Mouse (Mus musculus) right cerebral cortex, adult 2 months (tissue): ENCODE data around the gene 2700097O09Rik.
"Not testable (repeated sequence)": the region's sequence is repeated elsewhere in the genome, so short reads cannot be mapped to it uniquely, and the experiment has no call there.

Experiments
- DNase-seq, 2 experiments: peaks; one replicate each; pipeline ENCODE4 v3.0.0; 2021 to 2022; ENCODE audit warnings: low spot score in 2 of 2

The 2700097O09Rik gene

GRCm38 (mm10) chr12:55079726-55080600 lies at the start of gene 2700097O09Rik, which contains the start of gene Srp54a:
Gene 2700097O09Rik (minus strand): TSS chr12:55080110.
Gene Srp54a (plus strand): TSS chr12:55080262.
- DNase-seq = peak; percentile 94

DNA sequence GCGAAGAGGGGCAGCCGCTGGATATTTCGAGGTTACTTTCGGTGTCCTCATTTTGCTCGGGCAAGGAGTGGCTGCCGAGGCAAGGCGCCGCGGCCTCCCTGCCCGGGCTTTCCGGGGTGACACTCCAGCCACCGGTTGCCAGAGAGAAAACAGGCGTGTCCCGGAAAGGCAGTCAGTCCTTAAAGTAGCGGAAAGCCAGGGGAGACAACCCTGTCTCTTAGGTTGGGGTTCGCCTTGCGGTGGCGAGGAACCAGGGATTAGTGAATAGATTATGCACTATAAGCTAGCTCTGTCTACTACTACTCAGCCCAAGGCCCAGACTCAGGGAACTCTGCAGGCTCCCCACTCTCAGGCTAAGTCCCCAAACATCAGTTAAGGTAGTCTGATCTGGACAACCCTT lies 44.8 kb upstream of the 2700097O09Rik start:
- DNase-seq = not testable (repeated sequence)

GRCm38 (mm10) chr12:55124242-55124641 lies 44.3 kb upstream of the 2700097O09Rik start, which contains the start of gene Fam177a:
Gene Fam177a (plus strand): TSS chr12:55124469.
- not testable (repeated sequence) for DNase-seq

- DNase-seq = not testable (repeated sequence)
Observed at GRCm38 (mm10) chr12:55112616-55113015, 32.7 kb upstream of the 2700097O09Rik start.

GRCm38 (mm10) chr12:55092127-55092526 lies 12.2 kb upstream of the 2700097O09Rik start:
- DNase-seq = not testable (repeated sequence)

GRCm38 (mm10) chr12:55080601-55080942 lies 662 bp upstream of the 2700097O09Rik start:
- DNase-seq = not testable (repeated sequence)

DNA sequence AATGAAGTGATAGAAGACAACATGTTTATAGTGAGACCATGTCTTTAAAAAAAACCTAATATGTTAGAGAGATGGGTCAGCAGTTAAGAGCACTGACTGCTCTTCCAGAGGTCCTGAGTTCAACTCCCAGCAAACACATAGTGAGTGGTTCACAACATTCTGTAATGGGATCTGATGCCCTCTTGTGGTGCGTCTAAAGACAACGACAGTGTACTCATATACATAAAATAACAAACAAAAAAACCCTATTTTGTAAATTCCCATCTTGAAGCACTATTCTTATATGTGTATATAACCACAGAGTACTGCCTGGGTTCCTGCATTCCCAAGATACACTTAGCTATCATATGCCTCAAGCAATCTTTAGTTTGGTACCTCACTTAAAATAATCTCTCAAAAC lies 1.2 kb downstream of the 2700097O09Rik start:
- not testable (repeated sequence) for DNase-seq

DNA sequence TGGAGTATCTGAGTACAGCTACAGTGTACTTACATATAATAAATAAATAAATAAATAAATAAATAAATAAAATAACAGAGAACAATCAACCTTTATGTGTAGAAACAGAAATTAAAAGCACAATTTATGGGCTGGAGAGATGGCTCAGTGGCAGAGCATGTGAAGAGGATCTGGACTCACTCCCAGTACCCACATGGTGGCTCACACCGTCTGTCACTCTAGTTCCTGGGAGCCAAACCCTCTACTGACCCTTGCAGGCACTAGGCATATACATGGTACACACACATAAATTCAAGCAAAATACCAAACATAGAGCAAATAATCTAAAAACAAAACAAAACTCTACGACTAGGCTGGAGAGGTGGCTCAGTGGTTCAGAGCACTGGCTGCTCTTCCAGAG lies 4.6 kb downstream of the 2700097O09Rik start:
- DNase-seq = no peak

GRCm38 (mm10) chr12:55073686-55074085 lies 6.2 kb downstream of the 2700097O09Rik start:
- no peak for DNase-seq

- DNase-seq = no peak
Observed at GRCm38 (mm10) chr12:55072495-55072894, 7.4 kb downstream of the 2700097O09Rik start.

GRCm38 (mm10) chr12:55062141-55062540 lies 17.8 kb downstream of the 2700097O09Rik start:
- DNase-seq = no peak

DNA sequence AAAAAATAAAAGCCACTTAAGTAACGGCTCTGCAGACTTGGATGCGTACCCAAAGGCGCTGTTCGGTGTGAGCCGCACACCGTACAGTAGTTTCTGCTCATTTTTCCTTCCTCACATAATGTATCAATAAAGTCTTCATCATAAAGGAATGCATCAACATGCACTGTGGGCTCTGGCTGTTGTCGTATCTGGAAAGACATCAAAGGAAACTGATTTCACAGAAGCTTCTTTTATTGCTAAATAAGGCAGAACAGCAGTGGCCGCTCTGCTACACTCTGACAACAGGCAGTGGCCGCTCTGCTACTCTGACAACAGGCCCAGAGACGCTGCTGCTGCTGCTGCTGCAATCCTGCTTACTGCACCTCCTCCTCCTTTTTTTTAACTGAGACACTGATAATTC lies 18.9 kb downstream of the 2700097O09Rik start:
- no peak for DNase-seq

DNA sequence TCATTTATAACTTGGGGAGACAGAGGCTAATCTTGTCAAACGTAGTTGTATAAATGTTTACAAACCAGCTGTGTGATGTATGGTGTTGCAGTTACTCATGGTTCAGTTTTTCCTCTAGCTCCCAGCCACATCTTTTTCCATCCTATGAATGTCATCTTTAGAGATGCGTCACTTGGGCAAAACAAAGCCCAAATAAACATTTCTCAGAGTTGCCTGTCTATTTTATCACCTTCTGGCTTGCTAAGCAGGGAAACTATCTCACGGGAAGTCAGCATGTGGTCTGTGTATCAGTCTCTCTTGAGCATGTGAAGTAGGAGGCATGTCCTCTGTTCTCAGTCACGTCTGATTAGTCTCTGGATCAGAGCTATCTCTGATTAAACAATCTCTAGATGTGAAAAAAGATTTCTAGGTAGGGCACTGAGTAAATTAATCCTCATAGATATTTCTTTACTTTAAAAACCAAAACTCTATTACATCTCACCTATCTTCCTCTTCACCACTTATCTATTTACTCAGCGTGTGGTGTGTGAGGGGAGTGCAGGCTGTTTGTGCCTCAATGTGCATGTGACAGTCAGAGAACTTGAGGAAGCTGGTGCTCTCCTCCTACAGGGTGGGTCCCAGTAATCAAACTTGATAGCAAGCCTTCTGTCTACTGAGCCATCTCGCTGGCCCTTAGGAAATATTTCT lies 19.6 kb downstream of the 2700097O09Rik start:
- DNase-seq = no peak

- DNase-seq = no peak
Observed at GRCm38 (mm10) chr12:55059812-55060211, 20.1 kb downstream of the 2700097O09Rik start.

DNA sequence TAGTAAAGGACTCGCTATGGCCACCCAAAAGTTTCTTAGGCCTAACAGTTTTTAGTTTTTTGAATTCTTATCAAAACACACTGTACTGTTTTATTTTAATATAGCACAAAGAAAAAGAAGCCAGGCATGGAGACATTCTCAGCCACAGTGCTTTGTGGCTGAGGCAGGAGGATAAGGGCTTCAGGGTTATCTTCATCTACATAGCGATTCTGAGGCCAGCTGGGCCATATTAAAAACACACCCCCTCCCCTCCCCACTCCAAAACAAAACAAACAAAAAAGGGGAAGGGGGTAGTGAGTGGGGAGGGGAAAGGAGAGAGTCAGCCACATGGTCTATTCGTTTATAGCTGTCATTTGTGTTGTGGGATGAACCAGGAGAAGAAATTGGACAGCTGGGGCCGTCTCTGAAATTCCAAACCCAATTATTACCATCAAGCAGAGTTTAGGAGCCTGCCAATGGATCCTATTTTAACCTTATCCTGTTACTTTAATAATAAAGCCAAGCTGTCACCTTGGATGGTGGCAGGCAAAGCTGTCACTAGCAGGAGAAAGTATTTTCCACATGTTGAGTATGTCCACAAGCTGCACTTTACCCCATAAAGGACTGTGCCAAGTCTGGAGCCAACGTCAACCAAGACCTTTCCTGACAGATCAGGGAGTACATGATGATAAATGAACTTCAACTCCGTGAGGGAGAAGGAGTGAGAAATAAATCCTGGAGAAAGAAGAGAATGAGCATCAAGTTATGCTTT lies 20.9 kb downstream of the 2700097O09Rik start:
- DNase-seq = no peak

- no peak for DNase-seq
Observed at GRCm38 (mm10) chr12:55056703-55057102, 23.2 kb downstream of the 2700097O09Rik start.

- DNase-seq = no peak
Observed at GRCm38 (mm10) chr12:55054551-55055241, 25.2 kb downstream of the 2700097O09Rik start.

- DNase-seq = no peak
Observed at GRCm38 (mm10) chr12:55053267-55053666, 26.6 kb downstream of the 2700097O09Rik start.

GRCm38 (mm10) chr12:55051210-55052173 lies 28.4 kb downstream of the 2700097O09Rik start:
- no peak for DNase-seq

DNA sequence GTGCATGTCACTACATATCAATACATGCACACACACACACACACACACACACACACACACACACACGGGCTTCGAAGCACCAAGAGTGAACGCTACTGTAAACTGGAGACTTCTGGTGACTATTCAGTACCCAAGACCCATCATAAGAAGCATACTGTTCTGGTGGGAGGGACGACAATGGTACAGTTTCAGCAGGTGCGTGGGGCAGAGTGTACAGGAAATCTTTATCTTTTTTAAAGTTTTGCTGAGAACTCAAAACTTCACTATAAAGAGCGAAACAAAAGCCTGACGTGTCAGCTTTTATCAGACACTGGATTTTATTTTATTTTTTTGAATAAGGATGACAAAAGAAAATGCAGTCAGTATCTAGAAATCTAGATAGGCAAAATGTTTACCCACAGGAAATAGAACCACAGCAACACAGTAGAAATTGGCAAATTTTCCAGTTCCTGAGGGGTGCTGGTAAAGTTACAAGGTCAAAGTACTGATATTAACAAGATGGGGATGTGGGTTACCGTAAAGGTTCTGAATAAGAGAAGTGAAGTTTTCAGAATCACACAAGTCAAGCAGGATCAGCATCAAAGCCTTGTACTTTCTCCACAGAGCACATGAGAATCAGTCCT lies 30.1 kb downstream of the 2700097O09Rik start:
- no peak for DNase-seq
